Mouse (Mus musculus) midbrain, embryonic 16.5 days (tissue): ENCODE measurements at regions not wholly inside any gene's neighbourhood (a gene's known extent, or its start where the extent isn't known, plus 50 kb on each side); places are given as distances from the start of the nearest gene placed in this dataset.

ENCODE experiments used
- ATAC-seq: fragments of 200-750 bp; cut with Nextera tagmentation; 2 replicates; pipeline ENCODE4 v1.8.0; 2017; ENCODE audit warnings: moderate TSS enrichment
- H3K27ac ChIP-seq: fragments of 300-500 bp; sonication (generic); 2 replicates; pipeline ENCODE4 v1.5.1; 2014; ENCODE audit warnings: mild to moderate bottlenecking, low read length, mixed read lengths
- H3K27me3 ChIP-seq: fragments of 300-500 bp; sonication (generic); 2 replicates; pipeline ENCODE4 v1.6.1; 2014; ENCODE audit warnings: low read depth, low read length, mixed read lengths; ENCODE audit not compliant: control insufficient read depth, insufficient read depth
- H3K36me3 ChIP-seq: fragments of 300-500 bp; sonication (generic); 2 replicates; pipeline ENCODE4 v1.6.1; 2014; ENCODE audit warnings: mild to moderate bottlenecking, low read length, moderate library complexity, mixed read lengths; ENCODE audit not compliant: control insufficient read depth, insufficient read depth
- H3K4me1 ChIP-seq: fragments of 300-500 bp; sonication (generic); 2 replicates; pipeline ENCODE4 v1.6.1; 2014; ENCODE audit warnings: mild to moderate bottlenecking, low read length, mixed read lengths; ENCODE audit not compliant: control insufficient read depth, insufficient read depth
- H3K4me2 ChIP-seq: fragments of 300-500 bp; sonication (generic); 2 replicates; pipeline ENCODE4 v1.6.1; 2014; ENCODE audit warnings: mild to moderate bottlenecking, low read length, mixed read lengths
- H3K4me3 ChIP-seq: fragments of 300-500 bp; sonication (generic); 2 replicates; pipeline ENCODE4 v1.5.1; 2014; ENCODE audit warnings: low read depth, mild to moderate bottlenecking, low read length, moderate library complexity, mixed read lengths
- H3K9ac ChIP-seq: fragments of 300-500 bp; sonication (generic); 2 replicates; pipeline ENCODE4 v1.6.1; 2014; ENCODE audit warnings: low read depth, low read length, mixed read lengths
- H3K9me3 ChIP-seq: fragments of 300-500 bp; sonication (generic); replicated peaks from 2 replicates; pipeline ENCODE4 v1.6.1; 2014; ENCODE audit warnings: mild to moderate bottlenecking, low read length, mixed read lengths; ENCODE audit not compliant: control insufficient read depth, poor library complexity, severe bottlenecking
- WGBS: fragments of 180-500 bp; shearing (Covaris S2); extraction: QIAGEN DNeasy Blood & Tissue Kit; methylation state at CpG from one replicate; pipeline ENCODE4 v1.1.7; 2014; 5-methylcytosine and 5-hydroxymethylcytosine counted together

- no peak for ATAC-seq
- Histone ChIP-seq H3K9ac (no peak overlapping the region), H3K4me3 (no peak overlapping the region), H3K36me3 (no peaks in the 10 kb centered on the region), H3K4me1 (no peaks in the 10 kb centered on the region), H3K9me3 (no peaks in the 10 kb centered on the region), H3K27me3 (no peaks in the 10 kb centered on the region), H3K27ac (no peak overlapping the region), H3K4me2 (no peak overlapping the region)
- 72% methylated on average over 6 of the region's 6 CpGs for WGBS
Observed at GRCm38 (mm10) chr17:51248543-51248942, 69.4 kb upstream of the Tbc1d5 start.

DNA sequence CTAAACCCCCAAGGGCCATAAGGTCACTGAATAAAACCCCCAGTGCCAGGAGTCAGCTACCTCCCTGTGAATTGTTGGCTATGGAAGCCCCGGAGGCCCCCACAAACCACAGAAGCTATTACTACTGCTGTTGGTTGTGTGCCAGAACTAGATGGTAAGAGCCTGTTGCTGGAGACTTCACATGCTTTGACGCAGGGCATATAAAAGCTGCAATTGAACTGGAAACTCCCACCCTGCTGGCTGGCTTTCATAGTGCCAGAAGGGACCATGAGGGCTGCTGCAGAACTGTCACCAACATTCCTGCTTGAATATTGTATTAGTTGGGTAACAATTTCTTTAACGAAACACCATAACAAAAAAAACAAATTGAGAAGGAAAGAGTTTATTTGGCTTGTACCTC is 66.9 kb upstream of the Tbc1d5 start:
- H3K4me2 ChIP-seq: no peak overlapping the region
- no peaks in the 10 kb centered on the region for H3K9me3 ChIP-seq
- H3K9ac ChIP-seq: no peak overlapping the region
- ATAC-seq: no peak
- 85% methylated on average over 3 of the region's 3 CpGs for WGBS
- H3K27ac ChIP-seq: no peak overlapping the region
- H3K27me3 ChIP-seq: no peaks in the 10 kb centered on the region
- H3K36me3 ChIP-seq: no peaks in the 10 kb centered on the region
- H3K4me3 ChIP-seq: no peak overlapping the region
- no peaks in the 10 kb centered on the region for H3K4me1 ChIP-seq

- Histone ChIP-seq H3K36me3 (no peaks in the 10 kb centered on the region), H3K4me2 (no peak overlapping the region), H3K9ac (no peak overlapping the region), H3K9me3 (no peaks in the 10 kb centered on the region), H3K27me3 (no peaks in the 10 kb centered on the region), H3K4me1 (no peaks in the 10 kb centered on the region), H3K27ac (no peak overlapping the region), H3K4me3 (no peak overlapping the region)
- no peak for ATAC-seq
- 79% methylated on average over 5 of the region's 5 CpGs for WGBS
Observed at GRCm38 (mm10) chr17:51240360-51240993, 61.3 kb upstream of the Tbc1d5 start.

- no peak overlapping the region for H3K9ac ChIP-seq
- ATAC-seq: no peak
- 68% methylated on average over 3 of the region's 3 CpGs for WGBS
Observed at GRCm38 (mm10) chr17:51239465-51239864, 60.3 kb upstream of the Tbc1d5 start.

More at GRCm38 (mm10) chr17:51239465-51239864, 60.3 kb upstream of the Tbc1d5 start:
- no peaks in the 10 kb centered on the region for H3K4me1 ChIP-seq
- H3K4me3 ChIP-seq: no peak overlapping the region
- no peaks in the 10 kb centered on the region for H3K27me3 ChIP-seq
- H3K36me3 ChIP-seq: no peaks in the 10 kb centered on the region
- H3K27ac ChIP-seq: no peak overlapping the region
- H3K9me3 ChIP-seq: no peaks in the 10 kb centered on the region
- no peak overlapping the region for H3K4me2 ChIP-seq
